Mouse (Mus musculus): ENCODE measurements around the gene Npas2. TPM values are rescaled to one million over a fixed set of nuclear protein-coding genes. Genes with fewer than 3 reads are reported as not detected.

Npas2 gene
- polyA plus RNA-seq, 1 experiment = 4.5 TPM

GRCm38 (mm10) chr1:39240860-39241584 lies 47.5 kb downstream of the Npas2 start:
- 87% methylated on average over 6 of the region's 6 CpGs for WGBS
- TF ChIP-seq CTCF (conservative IDR thresholded peaks at IDR 0.05; ENCODE audit: insufficient read depth, insufficient read length, low read depth, low read length) (no peak), POLR2A (IDR thresholded peaks at IDR 0.05; ENCODE audit: low read depth, low read length) (no peak)
- H3K27me3 ChIP-seq (replicated peaks; ENCODE audit: control insufficient read depth, insufficient read depth, low read length) = no peaks in the 10 kb centered on the region
- H3K4me3 ChIP-seq (ENCODE audit: insufficient read depth, low read depth, low read length) = no peak overlapping the region
- H3K36me3 ChIP-seq (ENCODE audit: control insufficient read depth, insufficient read depth, low read length) = no peaks in the 10 kb centered on the region
- no peak for DNase-seq
- H3K27ac ChIP-seq (ENCODE audit: insufficient read depth, low read depth, low read length) = no peak overlapping the region
- peaks cover 5% of the 10 kb centered on the region; the same call in 1 of the 2 replicates for H3K4me1 ChIP-seq (ENCODE audit: control insufficient read depth, insufficient read depth, low read length)

GRCm38 (mm10) chr1:39244726-39245125 lies 51.2 kb downstream of the Npas2 start:
- no peak for DNase-seq
- 74% methylated on average over 1 of the region's 1 CpGs for WGBS
- H3K4me1 ChIP-seq (ENCODE audit: control insufficient read depth, insufficient read depth, low read length) = no peaks in the 10 kb centered on the region
- H3K27ac ChIP-seq (ENCODE audit: insufficient read depth, low read depth, low read length) = no peak overlapping the region
- no peaks in the 10 kb centered on the region for H3K36me3 ChIP-seq (ENCODE audit: control insufficient read depth, insufficient read depth, low read length)
- H3K4me3 ChIP-seq (ENCODE audit: insufficient read depth, low read depth, low read length) = no peak overlapping the region
- no peaks in the 10 kb centered on the region for H3K27me3 ChIP-seq (replicated peaks; ENCODE audit: control insufficient read depth, insufficient read depth, low read length)
- no peak for TF ChIP-seq CTCF (conservative IDR thresholded peaks at IDR 0.05; ENCODE audit: insufficient read depth, insufficient read length, low read depth, low read length)
- no peak for TF ChIP-seq POLR2A (IDR thresholded peaks at IDR 0.05; ENCODE audit: low read depth, low read length)

- no peak for TF ChIP-seq CTCF (conservative IDR thresholded peaks at IDR 0.05; ENCODE audit: insufficient read depth, insufficient read length, low read depth, low read length)
- no peak for TF ChIP-seq POLR2A (IDR thresholded peaks at IDR 0.05; ENCODE audit: low read depth, low read length)
- no peaks in the 10 kb centered on the region for H3K36me3 ChIP-seq (ENCODE audit: control insufficient read depth, insufficient read depth, low read length)
- H3K27me3 ChIP-seq (replicated peaks; ENCODE audit: control insufficient read depth, insufficient read depth, low read length) = no peaks in the 10 kb centered on the region
- no peaks in the 10 kb centered on the region for H3K4me1 ChIP-seq (ENCODE audit: control insufficient read depth, insufficient read depth, low read length)
- 55% methylated on average over 7 of the region's 7 CpGs for WGBS
- H3K27ac ChIP-seq (ENCODE audit: insufficient read depth, low read depth, low read length) = no peak overlapping the region
- no peak overlapping the region for H3K4me3 ChIP-seq (ENCODE audit: insufficient read depth, low read depth, low read length)
- no peak for DNase-seq
These were observed 58.1 kb downstream of the Npas2 start for GRCm38 (mm10) chr1:39251679-39252078.

GRCm38 (mm10) chr1:39253771-39254170 lies 60.2 kb downstream of the Npas2 start:
- 79% methylated on average over 4 of the region's 4 CpGs for WGBS
- H3K27ac ChIP-seq (ENCODE audit: insufficient read depth, low read depth, low read length) = no peak overlapping the region
- peak; percentile 47 for DNase-seq
- H3K36me3 ChIP-seq (ENCODE audit: control insufficient read depth, insufficient read depth, low read length) = no peaks in the 10 kb centered on the region
- no peaks in the 10 kb centered on the region for H3K27me3 ChIP-seq (replicated peaks; ENCODE audit: control insufficient read depth, insufficient read depth, low read length)
- H3K4me3 ChIP-seq (ENCODE audit: insufficient read depth, low read depth, low read length) = no peak overlapping the region
- no peaks in the 10 kb centered on the region for H3K4me1 ChIP-seq (ENCODE audit: control insufficient read depth, insufficient read depth, low read length)
- TF ChIP-seq POLR2A (IDR thresholded peaks at IDR 0.05; ENCODE audit: low read depth, low read length) (no peak), CTCF (conservative IDR thresholded peaks at IDR 0.05; ENCODE audit: insufficient read depth, insufficient read length, low read depth, low read length) (peak; percentile 63)

GRCm38 (mm10) chr1:39256051-39256450 lies 62.5 kb downstream of the Npas2 start:
- Histone ChIP-seq H3K36me3 (ENCODE audit: control insufficient read depth, insufficient read depth, low read length) (no peaks in the 10 kb centered on the region), H3K4me3 (ENCODE audit: insufficient read depth, low read depth, low read length) (no peak overlapping the region), H3K27me3 (replicated peaks; ENCODE audit: control insufficient read depth, insufficient read depth, low read length) (no peaks in the 10 kb centered on the region), H3K27ac (ENCODE audit: insufficient read depth, low read depth, low read length) (no peak overlapping the region), H3K4me1 (ENCODE audit: control insufficient read depth, insufficient read depth, low read length) (peaks cover 8% of the 10 kb centered on the region)
- 88% methylated on average over 9 of the region's 9 CpGs for WGBS
- TF ChIP-seq CTCF (conservative IDR thresholded peaks at IDR 0.05; ENCODE audit: insufficient read depth, insufficient read length, low read depth, low read length) (no peak), POLR2A (IDR thresholded peaks at IDR 0.05; ENCODE audit: low read depth, low read length) (no peak)
- no peak for DNase-seq

- Histone ChIP-seq H3K4me3 (ENCODE audit: insufficient read depth, low read depth, low read length) (no peak overlapping the region), H3K27me3 (replicated peaks; ENCODE audit: control insufficient read depth, insufficient read depth, low read length) (no peaks in the 10 kb centered on the region), H3K27ac (ENCODE audit: insufficient read depth, low read depth, low read length) (no peak overlapping the region), H3K4me1 (ENCODE audit: control insufficient read depth, insufficient read depth, low read length) (peaks cover 8% of the 10 kb centered on the region), H3K36me3 (ENCODE audit: control insufficient read depth, insufficient read depth, low read length) (no peaks in the 10 kb centered on the region)
- WGBS = 90% methylated on average over 8 of the region's 8 CpGs
- no peak for TF ChIP-seq CTCF (conservative IDR thresholded peaks at IDR 0.05; ENCODE audit: insufficient read depth, insufficient read length, low read depth, low read length)
- no peak for TF ChIP-seq POLR2A (IDR thresholded peaks at IDR 0.05; ENCODE audit: low read depth, low read length)
- peak; percentile 9 for DNase-seq
These were observed 63.2 kb downstream of the Npas2 start for GRCm38 (mm10) chr1:39256513-39257330.

- Histone ChIP-seq H3K4me3 (ENCODE audit: insufficient read depth, low read depth, low read length) (no peak overlapping the region), H3K27ac (ENCODE audit: insufficient read depth, low read depth, low read length) (no peak overlapping the region), H3K27me3 (replicated peaks; ENCODE audit: control insufficient read depth, insufficient read depth, low read length) (no peaks in the 10 kb centered on the region), H3K4me1 (ENCODE audit: control insufficient read depth, insufficient read depth, low read length) (peaks cover 8% of the 10 kb centered on the region), H3K36me3 (ENCODE audit: control insufficient read depth, insufficient read depth, low read length) (no peaks in the 10 kb centered on the region)
- TF ChIP-seq CTCF (conservative IDR thresholded peaks at IDR 0.05; ENCODE audit: insufficient read depth, insufficient read length, low read depth, low read length) = no peak
- TF ChIP-seq POLR2A (IDR thresholded peaks at IDR 0.05; ENCODE audit: low read depth, low read length) = no peak
- DNase-seq = no peak
- WGBS = 67% methylated on average over 3 of the region's 3 CpGs
These were observed 63.7 kb downstream of the Npas2 start for GRCm38 (mm10) chr1:39257331-39257594.

Measured in kidney, adult 2 months (tissue).